ENCODE assay signal across 7 mouse cellular contexts in the genomic region with DNA sequence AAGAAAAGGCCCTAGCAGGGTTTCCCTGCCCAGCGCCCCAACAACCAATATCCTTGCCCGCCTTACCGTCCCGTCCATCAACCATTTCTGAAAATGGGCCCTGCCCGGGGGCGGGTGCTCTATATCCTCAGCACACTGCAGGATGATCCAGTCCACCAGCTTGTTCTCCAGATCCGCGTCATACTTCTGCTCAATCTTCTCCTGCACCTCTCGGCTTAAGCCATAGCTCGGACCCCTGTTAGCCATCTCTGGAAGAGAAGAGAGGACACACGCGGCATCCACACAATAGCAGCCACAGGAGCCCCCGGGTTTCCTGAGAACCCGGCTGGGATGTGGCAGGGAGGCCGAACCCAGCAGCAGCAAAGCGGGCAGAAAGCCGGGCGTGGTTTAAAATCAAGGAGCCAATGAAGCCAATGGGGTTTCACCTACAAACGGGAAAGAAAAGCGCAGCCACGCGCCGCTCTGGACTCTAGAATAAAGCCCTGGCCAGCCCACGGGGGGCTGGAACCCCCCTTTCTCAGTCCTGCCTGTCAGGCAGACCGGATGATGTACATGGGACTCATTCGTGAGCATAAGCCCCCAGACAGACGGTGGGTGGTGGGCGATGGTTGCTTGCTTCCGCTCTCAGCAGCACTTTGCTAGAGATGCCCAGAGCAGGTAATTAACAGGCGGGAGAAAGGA. TPM values are rescaled to one million over a fixed set of nuclear protein-coding genes. Genes with fewer than 3 reads are reported as not detected.
DNase-seq lines count a peak whose midpoint lies in the region; ATAC-seq and TF ChIP-seq lines count a peak whose summit lies in the region.

A gene (minus strand): TSS at position 548 of the 681 bp plus-strand sequence.

- H3K4me2 ChIP-seq in stomach, embryonic 15.5 days: peak within 1 kb of the TSS; percentile 92

- peaks cover 31% of the 10 kb centered on the region for H3K36me3 ChIP-seq in E14TG2a.4 (ENCODE audit: insufficient read depth, low read length)
- H3K36me3 ChIP-seq in stomach, embryonic 15.5 days: no peaks in the 10 kb centered on the region

- H3K27me3 ChIP-seq in E14TG2a.4 (ENCODE audit: insufficient read depth, low read length): no peaks in the 10 kb centered on the region
- H3K27me3 ChIP-seq in stomach, embryonic 15.5 days (replicated peaks): no peaks in the 10 kb centered on the region

- H3K9me3 ChIP-seq in E14TG2a.4 (ENCODE audit: low read length): no peaks in the 10 kb centered on the region
- H3K9me3 ChIP-seq in stomach, embryonic 15.5 days: no peaks in the 10 kb centered on the region

- peak within 1 kb of the TSS; percentile 32; the same call in 1 of the 2 replicates for H3K9ac ChIP-seq in stomach, embryonic 15.5 days

- peak within 1 kb of the TSS; percentile 78 for H3K4me3 ChIP-seq in E14TG2a.4 (replicated peaks; ENCODE audit: low read length)
- H3K4me3 ChIP-seq in stomach, embryonic 15.5 days (replicated peaks): peak within 1 kb of the TSS; percentile 50

- no peak for TF ChIP-seq CTCF in E14TG2a.4 (conservative IDR thresholded peaks at IDR 0.05; ENCODE audit: low read length)

- intact Hi-C loops in heart, postnatal 14 days (cut with DNase I): no loop called here

- DNase-seq in embryo, embryonic 9.5 days (ENCODE audit: extremely low spot score): peak; percentile 81
- DNase-seq in heart, postnatal 14 days: peak; percentile 8 to 22
- DNase-seq in layer of hippocampus, postnatal 36 days: peak; percentile 78 to 82

- H3K4me1 ChIP-seq in E14TG2a.4 (replicated peaks; ENCODE audit: low read depth, low read length): peaks cover 60% of the 10 kb centered on the region
- H3K4me1 ChIP-seq in stomach, embryonic 15.5 days: peaks cover 12% of the 10 kb centered on the region; the same call in 1 of the 2 replicates

- 2% methylated on average over 30 of the region's 30 CpGs for WGBS in stomach, embryonic 15.5 days

- peak; percentile 64 for ATAC-seq in activated CD4-positive, CD25-positive, alpha-beta regulatory T cell, adult 4 months
- peak; percentile 57 for ATAC-seq in megakaryocyte progenitor cell, adult 5-6 weeks (replicated peaks; ENCODE audit: poor library complexity)
- peak; percentile 44 for ATAC-seq in stomach, embryonic 15.5 days (ENCODE audit: insufficient read depth, low FRiP score, low read depth)

- H3K27ac ChIP-seq in stomach, embryonic 15.5 days: no peak within 1 kb of the TSS

RNA-seq across cellular contexts. Expression of the gene that starts here (rescaled TPM):
- not detected for polyA plus RNA-seq in activated CD4-positive, CD25-positive, alpha-beta regulatory T cell, adult 4 months (2017; shearing (Covaris generic))
- under 1 TPM; 0.38 to 0.54 TPM for total RNA-seq in heart, postnatal 14 days (2021)
- total RNA-seq in layer of hippocampus, postnatal 36 days (2021): 100 to 1,000 TPM; 244 to 276 TPM
- not detected in 2 replicates for total RNA-seq in megakaryocyte progenitor cell, adult 5-6 weeks (2015)
- total RNA-seq in megakaryocyte progenitor cell, adult 5-6 weeks (2017): not detected in 2 replicates
- polyA plus RNA-seq in stomach, embryonic 15.5 days (2015; fragmentation: Nextera tagmentation; extraction: Ambion mirVana): 24.4 and 27.1 TPM in 2 replicates

Comparison
In these comparisons a context has a peak if more than half of its experiments do, and no peak if none do; other contexts are left out.
1. RNA of the gene that starts here (total RNA-seq): 244 to 276 TPM in layer of hippocampus, postnatal 36 days; 0.38 to 0.54 TPM in heart, postnatal 14 days and not detected in megakaryocyte progenitor cell, adult 5-6 weeks; every median in the first group is over 100 times any median in the second.
2. RNA of the gene that starts here (polyA plus RNA-seq): 24.4 to 27.1 TPM in stomach, embryonic 15.5 days; not detected in activated CD4-positive, CD25-positive, alpha-beta regulatory T cell, adult 4 months; every median in the first group is over 10 times any median in the second.
3. Peak in ATAC-seq in activated CD4-positive, CD25-positive, alpha-beta regulatory T cell, adult 4 months; RNA of the gene not detected or under 1 TPM.
4. Peak in DNase-seq in heart, postnatal 14 days; RNA of the gene not detected or under 1 TPM.
5. Peak in ATAC-seq in megakaryocyte progenitor cell, adult 5-6 weeks; RNA of the gene not detected or under 1 TPM.
6. DNase-seq: peak in every context shown above with its lines; median percentile 81 in embryo, embryonic 9.5 days; 80 in layer of hippocampus, postnatal 36 days; 15 in heart, postnatal 14 days.
7. Peak in every context shown above with its lines, with median percentiles within 50 percentile points of each other: ATAC-seq.